Mouse (Mus musculus): ENCODE data around the gene Zfhx3. TPM values are rescaled to one million over a fixed set of nuclear protein-coding genes. Genes with fewer than 3 reads are reported as not detected.

Zfhx3 gene
- polyA plus RNA-seq, 1 experiment from 2014 or later, result 68.4 TPM

DNA sequence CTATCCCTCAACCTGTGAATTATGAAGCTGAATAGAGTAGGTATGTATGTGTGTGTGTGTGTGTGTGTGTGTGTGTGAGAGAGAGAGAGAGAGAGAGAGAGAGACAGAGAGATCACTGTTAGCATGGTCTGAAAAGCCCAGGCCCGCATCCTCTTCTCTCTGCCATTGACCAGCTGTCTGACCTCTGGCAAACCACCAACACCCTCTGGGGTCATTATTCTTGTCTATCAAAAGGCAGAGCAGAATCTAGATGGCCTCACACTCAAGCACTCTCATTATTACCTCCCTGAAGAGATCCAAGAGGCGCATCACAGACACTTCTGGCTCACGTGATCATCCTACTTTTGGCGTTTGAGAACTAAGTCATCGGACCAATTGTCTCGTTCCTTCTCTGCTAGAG lies 831.0 kb downstream of the Zfhx3 start:
- DNase-seq (no peak), ATAC-seq (ENCODE audit: low FRiP score, low TSS enrichment) (no peak)
- H3K4me3 ChIP-seq (replicated peaks; ENCODE audit: low read depth, low read length), result no peak overlapping the region
- H3K36me3 ChIP-seq (ENCODE audit: control insufficient read depth, insufficient read depth, low read length), result no peaks in the 10 kb centered on the region
- no peaks in the 10 kb centered on the region for H3K27me3 ChIP-seq (ENCODE audit: control insufficient read depth, insufficient read depth, low read length)
- no peak overlapping the region for H3K4me2 ChIP-seq (ENCODE audit: low read length)
- no peaks in the 10 kb centered on the region for H3K9me3 ChIP-seq (ENCODE audit: control insufficient read depth, low read length)
- no peak overlapping the region for H3K9ac ChIP-seq (replicated peaks; ENCODE audit: low read length)
- H3K27ac ChIP-seq (replicated peaks; ENCODE audit: low read depth, low read length), result no peak overlapping the region
- 78% methylated on average over 6 of the region's 6 CpGs for WGBS
- peaks cover 46% of the 10 kb centered on the region for H3K4me1 ChIP-seq (ENCODE audit: control insufficient read depth, insufficient read depth, low read length)

DNA sequence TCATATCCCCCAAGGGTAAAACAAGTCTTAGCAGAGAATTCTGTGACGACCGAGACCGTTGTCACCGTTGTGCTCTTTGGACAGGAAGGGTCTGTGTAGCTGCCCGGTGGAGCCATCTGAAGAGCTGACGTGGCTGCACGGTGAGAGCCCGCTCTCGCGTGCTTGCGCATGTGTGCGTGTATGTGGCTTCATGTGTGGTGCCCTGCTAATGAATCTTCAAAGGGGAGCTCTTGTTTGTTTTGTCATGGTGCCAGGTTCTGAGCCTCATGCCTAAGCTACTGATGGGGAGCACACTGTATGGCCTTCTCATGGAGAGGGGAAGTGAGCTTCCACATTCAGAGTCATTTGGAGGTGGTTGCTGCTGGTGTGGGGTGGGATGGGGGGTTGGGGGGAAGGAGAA lies 835.6 kb downstream of the Zfhx3 start:
- Histone ChIP-seq H3K4me2 (ENCODE audit: low read length) (no peak overlapping the region), H3K27me3 (ENCODE audit: control insufficient read depth, insufficient read depth, low read length) (no peaks in the 10 kb centered on the region), H3K9ac (replicated peaks; ENCODE audit: low read length) (no peak overlapping the region), H3K9me3 (ENCODE audit: control insufficient read depth, low read length) (no peaks in the 10 kb centered on the region), H3K36me3 (ENCODE audit: control insufficient read depth, insufficient read depth, low read length) (no peaks in the 10 kb centered on the region), H3K4me3 (replicated peaks; ENCODE audit: low read depth, low read length) (no peak overlapping the region), H3K4me1 (ENCODE audit: control insufficient read depth, insufficient read depth, low read length) (peaks cover 36% of the 10 kb centered on the region), H3K27ac (replicated peaks; ENCODE audit: low read depth, low read length) (no peak overlapping the region)
- no peak for ATAC-seq (ENCODE audit: low FRiP score, low TSS enrichment)
- 88% methylated on average over 12 of the region's 12 CpGs for WGBS
- DNase-seq, result no peak

- Histone ChIP-seq H3K4me1 (ENCODE audit: control insufficient read depth, insufficient read depth, low read length) (peaks cover 34% of the 10 kb centered on the region), H3K9me3 (ENCODE audit: control insufficient read depth, low read length) (no peaks in the 10 kb centered on the region), H3K4me3 (replicated peaks; ENCODE audit: low read depth, low read length) (no peak overlapping the region), H3K36me3 (ENCODE audit: control insufficient read depth, insufficient read depth, low read length) (no peaks in the 10 kb centered on the region), H3K9ac (replicated peaks; ENCODE audit: low read length) (no peak overlapping the region), H3K4me2 (ENCODE audit: low read length) (no peak overlapping the region), H3K27me3 (ENCODE audit: control insufficient read depth, insufficient read depth, low read length) (no peaks in the 10 kb centered on the region), H3K27ac (replicated peaks; ENCODE audit: low read depth, low read length) (no peak overlapping the region)
- 83% methylated on average over 9 of the region's 9 CpGs for WGBS
- ATAC-seq (ENCODE audit: low FRiP score, low TSS enrichment) (no peak), DNase-seq (no peak)
Measured at GRCm38 (mm10) chr8:108778551-108778950, 836.1 kb downstream of the Zfhx3 start.

- 88% methylated on average over 6 of the region's 6 CpGs for WGBS
- Histone ChIP-seq H3K9ac (replicated peaks; ENCODE audit: low read length) (no peak overlapping the region), H3K9me3 (ENCODE audit: control insufficient read depth, low read length) (no peaks in the 10 kb centered on the region), H3K36me3 (ENCODE audit: control insufficient read depth, insufficient read depth, low read length) (no peaks in the 10 kb centered on the region), H3K4me2 (ENCODE audit: low read length) (no peak overlapping the region), H3K27ac (replicated peaks; ENCODE audit: low read depth, low read length) (no peak overlapping the region), H3K4me3 (replicated peaks; ENCODE audit: low read depth, low read length) (no peak overlapping the region), H3K4me1 (ENCODE audit: control insufficient read depth, insufficient read depth, low read length) (peaks cover 20% of the 10 kb centered on the region; the same call in 1 of the 2 replicates), H3K27me3 (ENCODE audit: control insufficient read depth, insufficient read depth, low read length) (no peaks in the 10 kb centered on the region)
- no peak for DNase-seq
- no peak for ATAC-seq (ENCODE audit: low FRiP score, low TSS enrichment)
Measured at GRCm38 (mm10) chr8:108780766-108781165, 838.3 kb downstream of the Zfhx3 start.

GRCm38 (mm10) chr8:108781192-108781591 lies 838.7 kb downstream of the Zfhx3 start:
- WGBS, result 76% methylated on average over 5 of the region's 5 CpGs
- no peak for ATAC-seq (ENCODE audit: low FRiP score, low TSS enrichment)
- H3K27ac ChIP-seq (replicated peaks; ENCODE audit: low read depth, low read length), result no peak overlapping the region

DNA sequence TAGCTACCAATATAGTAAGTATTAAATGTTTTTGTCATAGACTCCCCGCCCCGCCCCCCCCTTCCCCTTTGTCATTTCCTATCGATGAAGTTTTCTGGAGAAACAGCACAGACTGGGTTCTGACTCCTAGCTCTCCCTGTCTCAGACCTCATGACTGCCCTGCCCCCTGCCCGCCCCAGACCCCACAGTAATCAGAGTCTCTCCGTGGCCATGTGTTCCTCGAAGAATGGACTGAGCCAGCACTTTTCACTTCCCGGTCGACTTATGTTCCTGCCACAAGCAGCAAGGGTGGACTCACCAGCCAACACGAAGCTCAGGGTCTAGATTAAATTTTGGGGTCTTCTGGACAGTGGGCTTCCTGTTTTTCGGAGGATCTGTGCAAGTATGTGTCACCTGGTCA lies 840.7 kb downstream of the Zfhx3 start:
- Histone ChIP-seq H3K9ac (replicated peaks; ENCODE audit: low read length) (no peak overlapping the region), H3K27ac (replicated peaks; ENCODE audit: low read depth, low read length) (no peak overlapping the region), H3K27me3 (ENCODE audit: control insufficient read depth, insufficient read depth, low read length) (no peaks in the 10 kb centered on the region), H3K4me2 (ENCODE audit: low read length) (no peak overlapping the region), H3K4me1 (ENCODE audit: control insufficient read depth, insufficient read depth, low read length) (peaks cover 12% of the 10 kb centered on the region), H3K36me3 (ENCODE audit: control insufficient read depth, insufficient read depth, low read length) (no peaks in the 10 kb centered on the region), H3K4me3 (replicated peaks; ENCODE audit: low read depth, low read length) (no peak overlapping the region), H3K9me3 (ENCODE audit: control insufficient read depth, low read length) (no peaks in the 10 kb centered on the region)
- DNase-seq (no peak), ATAC-seq (ENCODE audit: low FRiP score, low TSS enrichment) (no peak)
- WGBS, result 69% methylated on average over 10 of the region's 10 CpGs

More at GRCm38 (mm10) chr8:108781192-108781591, 838.7 kb downstream of the Zfhx3 start:
- H3K27me3 ChIP-seq (ENCODE audit: control insufficient read depth, insufficient read depth, low read length), result no peaks in the 10 kb centered on the region
- H3K9me3 ChIP-seq (ENCODE audit: control insufficient read depth, low read length), result no peaks in the 10 kb centered on the region
- H3K4me1 ChIP-seq (ENCODE audit: control insufficient read depth, insufficient read depth, low read length), result peaks cover 20% of the 10 kb centered on the region; the same call in 1 of the 2 replicates
- no peaks in the 10 kb centered on the region for H3K36me3 ChIP-seq (ENCODE audit: control insufficient read depth, insufficient read depth, low read length)
- H3K4me3 ChIP-seq (replicated peaks; ENCODE audit: low read depth, low read length), result no peak overlapping the region
- DNase-seq, result no peak
- no peak overlapping the region for H3K4me2 ChIP-seq (ENCODE audit: low read length)
- H3K9ac ChIP-seq (replicated peaks; ENCODE audit: low read length), result no peak overlapping the region

GRCm38 (mm10) chr8:108788156-108788761 lies 845.8 kb downstream of the Zfhx3 start:
- DNase-seq (peak; percentile 80), ATAC-seq (ENCODE audit: low FRiP score, low TSS enrichment) (peak; percentile 56; the same call in 1 of the 2 replicates)
- H3K27me3 ChIP-seq (ENCODE audit: control insufficient read depth, insufficient read depth, low read length), result no peaks in the 10 kb centered on the region
- peaks cover 28% of the 10 kb centered on the region for H3K4me1 ChIP-seq (ENCODE audit: control insufficient read depth, insufficient read depth, low read length)
- peaks cover 14% of the 10 kb centered on the region for H3K36me3 ChIP-seq (ENCODE audit: control insufficient read depth, insufficient read depth, low read length)
- H3K27ac ChIP-seq (replicated peaks; ENCODE audit: low read depth, low read length), result peak overlapping the region; percentile 43; the same call in 1 of the 2 replicates
- peak overlapping the region; percentile 13; the same call in 1 of the 2 replicates for H3K4me2 ChIP-seq (ENCODE audit: low read length)
- no peak overlapping the region; the same call in 1 of the 2 replicates for H3K9ac ChIP-seq (replicated peaks; ENCODE audit: low read length)
- peaks cover 10% of the 10 kb centered on the region; the same call in 1 of the 2 replicates for H3K9me3 ChIP-seq (ENCODE audit: control insufficient read depth, low read length)
- WGBS, result 15% methylated on average over 6 of the region's 6 CpGs
- no peak overlapping the region for H3K4me3 ChIP-seq (replicated peaks; ENCODE audit: low read depth, low read length)

GRCm38 (mm10) chr8:108788762-108789157 lies 846.3 kb downstream of the Zfhx3 start:
- Histone ChIP-seq H3K9ac (replicated peaks; ENCODE audit: low read length) (no peak overlapping the region; the same call in 1 of the 2 replicates), H3K4me2 (ENCODE audit: low read length) (peak overlapping the region; percentile 13), H3K4me1 (ENCODE audit: control insufficient read depth, insufficient read depth, low read length) (peaks cover 28% of the 10 kb centered on the region), H3K27me3 (ENCODE audit: control insufficient read depth, insufficient read depth, low read length) (no peaks in the 10 kb centered on the region), H3K27ac (replicated peaks; ENCODE audit: low read depth, low read length) (no peak overlapping the region), H3K4me3 (replicated peaks; ENCODE audit: low read depth, low read length) (no peak overlapping the region), H3K36me3 (ENCODE audit: control insufficient read depth, insufficient read depth, low read length) (peaks cover 19% of the 10 kb centered on the region), H3K9me3 (ENCODE audit: control insufficient read depth, low read length) (peaks cover 12% of the 10 kb centered on the region; the same call in 1 of the 2 replicates)
- DNase-seq (peak; percentile 34), ATAC-seq (ENCODE audit: low FRiP score, low TSS enrichment) (no peak)
- 8% methylated on average over 10 of the region's 10 CpGs for WGBS
